Mouse (Mus musculus): ENCODE measurements around the gene Tapbpl. TPM values are rescaled to one million over a fixed set of nuclear protein-coding genes. Genes with fewer than 3 reads are reported as not detected.

Gene Tapbpl
- polyA plus RNA-seq, 1 experiment from 2014 or later: 9.1 TPM

DNA sequence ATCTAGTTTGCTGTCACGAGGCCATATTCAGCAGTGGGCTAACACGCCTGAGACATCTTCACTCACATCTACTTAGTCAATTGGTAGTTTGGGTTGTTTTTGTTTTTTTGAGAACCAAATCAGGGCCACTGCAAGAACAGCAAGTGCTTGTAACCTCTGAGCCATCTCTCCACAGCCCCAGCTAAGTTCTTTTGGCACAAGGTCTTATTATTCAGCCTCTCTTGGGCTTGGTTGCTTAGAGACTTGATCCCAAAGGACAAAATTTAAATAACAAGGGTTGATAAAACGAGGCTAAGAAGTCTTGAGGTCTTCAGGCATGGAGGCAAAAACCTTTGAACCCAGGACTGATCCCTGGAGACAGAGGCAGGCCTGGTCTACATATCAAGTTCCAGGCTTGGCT lies 35.4 kb downstream of the Tapbpl start:
- H3K9me3 ChIP-seq (replicated peaks; ENCODE audit: control insufficient read depth, low read length): no peaks in the 10 kb centered on the region
- no peak overlapping the region for H3K4me3 ChIP-seq (ENCODE audit: low read length)
- 75% methylated on average over 3 of the region's 3 CpGs for WGBS
- no peak overlapping the region for H3K9ac ChIP-seq (ENCODE audit: low read length)
- no peaks in the 10 kb centered on the region for H3K27me3 ChIP-seq (ENCODE audit: control insufficient read depth, insufficient read depth, low read length)
- H3K4me1 ChIP-seq (ENCODE audit: control insufficient read depth, insufficient read depth, low read length): peaks cover 4% of the 10 kb centered on the region
- no peak for ATAC-seq (replicated peaks; ENCODE audit: extremely low read depth, insufficient read depth, low FRiP score)
- H3K4me2 ChIP-seq (ENCODE audit: low read depth, low read length): no peak overlapping the region
- no peak overlapping the region for H3K27ac ChIP-seq (ENCODE audit: low read length)
- peaks cover 13% of the 10 kb centered on the region; the same call in 1 of the 2 replicates for H3K36me3 ChIP-seq (ENCODE audit: control insufficient read depth, insufficient read depth)

DNA sequence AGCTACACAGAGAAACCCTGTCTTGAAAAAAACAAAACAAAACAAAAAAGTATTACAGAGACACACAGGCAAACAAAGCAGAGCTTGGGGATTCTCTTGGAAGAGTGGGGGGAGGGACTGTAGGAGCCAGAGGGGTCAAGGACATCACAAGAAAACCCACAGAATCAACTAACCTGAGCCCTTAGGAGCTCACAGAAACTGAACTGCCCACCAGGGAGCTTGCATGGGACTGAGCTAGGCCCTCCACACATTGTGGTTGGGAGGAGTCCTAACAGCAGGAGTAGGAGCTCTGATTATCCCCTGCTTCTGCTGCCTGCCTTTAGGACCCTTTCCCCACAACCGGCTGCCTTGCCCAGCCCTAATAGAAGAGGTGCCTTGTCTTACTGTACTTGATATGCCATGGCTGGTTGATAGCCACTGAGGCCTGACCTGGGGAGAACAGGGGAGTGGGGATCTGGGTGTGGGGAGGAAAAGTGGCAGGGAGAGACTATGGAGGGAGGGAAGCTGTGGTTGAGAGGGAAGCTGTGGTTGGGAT lies 36.1 kb downstream of the Tapbpl start:
- Histone ChIP-seq H3K4me1 (ENCODE audit: control insufficient read depth, insufficient read depth, low read length) (peaks cover 4% of the 10 kb centered on the region), H3K9me3 (replicated peaks; ENCODE audit: control insufficient read depth, low read length) (no peaks in the 10 kb centered on the region), H3K27me3 (ENCODE audit: control insufficient read depth, insufficient read depth, low read length) (no peaks in the 10 kb centered on the region), H3K36me3 (ENCODE audit: control insufficient read depth, insufficient read depth) (peaks cover 13% of the 10 kb centered on the region; the same call in 1 of the 2 replicates), H3K27ac (ENCODE audit: low read length) (no peak overlapping the region), H3K4me2 (ENCODE audit: low read depth, low read length) (no peak overlapping the region), H3K4me3 (ENCODE audit: low read length) (no peak overlapping the region), H3K9ac (ENCODE audit: low read length) (no peak overlapping the region)
- no peak for ATAC-seq (replicated peaks; ENCODE audit: extremely low read depth, insufficient read depth, low FRiP score)
- 32% methylated on average over 1 of the region's 1 CpGs for WGBS

DNA sequence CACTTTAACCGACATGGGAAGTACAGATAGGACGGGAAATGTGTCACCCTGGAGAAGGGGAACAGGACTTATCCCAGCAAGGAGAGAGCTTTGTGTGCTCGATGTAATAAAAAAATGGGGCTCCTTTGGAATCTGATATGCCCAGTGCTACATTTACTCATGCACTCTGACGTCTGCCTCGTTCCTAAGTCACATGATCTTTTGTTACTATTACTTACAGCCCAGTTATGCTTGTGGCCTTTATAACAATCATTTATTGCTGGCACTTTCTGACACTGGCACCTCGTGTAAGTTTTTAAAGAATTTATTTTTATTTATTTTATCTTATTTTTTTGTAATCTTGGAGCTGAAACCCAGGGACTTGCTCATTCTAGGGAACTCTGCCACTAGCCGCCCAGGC lies 38.3 kb downstream of the Tapbpl start:
- H3K27ac ChIP-seq (ENCODE audit: low read length): no peak overlapping the region
- H3K4me3 ChIP-seq (ENCODE audit: low read length): peak overlapping the region; percentile 92; the same call in 1 of the 2 replicates
- H3K4me2 ChIP-seq (ENCODE audit: low read depth, low read length): peak overlapping the region; percentile 89

DNA sequence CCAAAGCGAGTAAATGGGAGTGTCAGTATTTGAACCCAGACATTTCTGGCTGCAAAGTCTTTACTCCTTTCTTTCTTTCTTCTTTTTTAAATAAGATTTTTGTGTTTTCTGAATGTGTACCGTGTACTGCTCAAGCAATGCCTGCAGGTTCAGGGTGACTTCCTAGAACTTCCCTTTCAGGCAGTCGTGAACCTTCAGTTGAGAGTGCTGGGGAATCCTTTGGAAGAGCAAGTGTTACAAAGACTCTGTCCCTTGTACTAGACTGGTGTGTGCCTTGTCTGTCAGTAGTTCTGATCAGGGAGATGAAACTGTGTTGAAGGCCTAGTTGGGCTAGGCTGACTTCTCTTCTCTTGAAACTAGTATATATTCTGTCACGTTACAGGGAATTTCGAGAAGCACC lies 38.8 kb downstream of the Tapbpl start:
- H3K27ac ChIP-seq (ENCODE audit: low read length): peak overlapping the region; percentile 100
- 23% methylated on average over 5 of the region's 5 CpGs for WGBS

More for the DNA sequence above, 38.3 kb downstream of the Tapbpl start:
- Histone ChIP-seq H3K36me3 (ENCODE audit: control insufficient read depth, insufficient read depth) (peaks cover 25% of the 10 kb centered on the region), H3K4me1 (ENCODE audit: control insufficient read depth, insufficient read depth, low read length) (peaks cover 9% of the 10 kb centered on the region), H3K9ac (ENCODE audit: low read length) (no peak overlapping the region), H3K27me3 (ENCODE audit: control insufficient read depth, insufficient read depth, low read length) (no peaks in the 10 kb centered on the region), H3K9me3 (replicated peaks; ENCODE audit: control insufficient read depth, low read length) (no peaks in the 10 kb centered on the region)
- 51% methylated on average over 7 of the region's 7 CpGs for WGBS
- ATAC-seq (replicated peaks; ENCODE audit: extremely low read depth, insufficient read depth, low FRiP score): no peak

DNA sequence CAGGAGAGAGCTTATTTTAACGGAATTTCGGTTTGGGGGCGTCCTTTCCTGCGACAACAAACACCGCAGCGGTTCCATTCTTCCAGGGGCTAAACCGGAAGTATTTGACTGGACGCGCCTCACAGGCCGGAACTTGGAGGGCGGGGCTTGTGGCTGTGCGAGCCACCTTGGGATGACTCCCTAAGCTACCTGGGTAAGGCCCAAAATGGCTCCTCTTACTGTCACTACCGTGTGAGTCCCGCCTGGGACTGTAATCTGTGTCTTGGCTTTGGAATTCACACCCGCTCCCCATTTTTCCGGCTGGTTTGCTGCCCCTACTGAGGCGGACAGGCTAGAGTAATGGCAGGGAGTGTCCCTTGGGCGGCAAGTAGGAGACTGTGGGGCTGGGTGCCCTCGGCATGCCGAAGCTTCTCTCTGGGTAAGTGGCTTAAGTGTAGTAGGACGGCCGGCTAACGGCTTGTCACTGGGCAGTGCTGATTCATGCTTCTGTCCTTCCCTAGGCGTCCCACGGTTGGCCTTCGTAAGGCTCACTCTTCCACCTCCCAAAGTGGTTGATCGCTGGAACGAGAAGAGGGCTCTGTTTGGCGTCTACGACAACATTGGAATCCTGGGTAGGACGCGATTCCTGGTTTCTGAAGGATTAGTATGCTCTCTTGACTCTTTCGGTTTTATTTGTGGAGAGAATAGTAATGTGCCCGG lies 39.5 kb downstream of the Tapbpl start:
- H3K36me3 ChIP-seq (ENCODE audit: control insufficient read depth, insufficient read depth): peaks cover 36% of the 10 kb centered on the region
- H3K27ac ChIP-seq (ENCODE audit: low read length): peak overlapping the region; percentile 100
- H3K9me3 ChIP-seq (replicated peaks; ENCODE audit: control insufficient read depth, low read length): no peaks in the 10 kb centered on the region
- H3K9ac ChIP-seq (ENCODE audit: low read length): peak overlapping the region; percentile 93
- under 1% methylated on average over 34 of the region's 34 CpGs for WGBS
- no peaks in the 10 kb centered on the region for H3K27me3 ChIP-seq (ENCODE audit: control insufficient read depth, insufficient read depth, low read length)
- peaks cover 9% of the 10 kb centered on the region for H3K4me1 ChIP-seq (ENCODE audit: control insufficient read depth, insufficient read depth, low read length)
- peak; percentile 91 for ATAC-seq (replicated peaks; ENCODE audit: extremely low read depth, insufficient read depth, low FRiP score)
- peak overlapping the region; percentile 89 for H3K4me2 ChIP-seq (ENCODE audit: low read depth, low read length)
- H3K4me3 ChIP-seq (ENCODE audit: low read length): peak overlapping the region; percentile 92

More for the DNA sequence above, 38.8 kb downstream of the Tapbpl start:
- peak overlapping the region; percentile 89 for H3K4me2 ChIP-seq (ENCODE audit: low read depth, low read length)
- no peaks in the 10 kb centered on the region for H3K27me3 ChIP-seq (ENCODE audit: control insufficient read depth, insufficient read depth, low read length)
- H3K36me3 ChIP-seq (ENCODE audit: control insufficient read depth, insufficient read depth): peaks cover 29% of the 10 kb centered on the region
- no peak for ATAC-seq (replicated peaks; ENCODE audit: extremely low read depth, insufficient read depth, low FRiP score)
- peak overlapping the region; percentile 93 for H3K9ac ChIP-seq (ENCODE audit: low read length)
- H3K4me1 ChIP-seq (ENCODE audit: control insufficient read depth, insufficient read depth, low read length): peaks cover 9% of the 10 kb centered on the region
- H3K9me3 ChIP-seq (replicated peaks; ENCODE audit: control insufficient read depth, low read length): no peaks in the 10 kb centered on the region
- H3K4me3 ChIP-seq (ENCODE audit: low read length): peak overlapping the region; percentile 92

DNA sequence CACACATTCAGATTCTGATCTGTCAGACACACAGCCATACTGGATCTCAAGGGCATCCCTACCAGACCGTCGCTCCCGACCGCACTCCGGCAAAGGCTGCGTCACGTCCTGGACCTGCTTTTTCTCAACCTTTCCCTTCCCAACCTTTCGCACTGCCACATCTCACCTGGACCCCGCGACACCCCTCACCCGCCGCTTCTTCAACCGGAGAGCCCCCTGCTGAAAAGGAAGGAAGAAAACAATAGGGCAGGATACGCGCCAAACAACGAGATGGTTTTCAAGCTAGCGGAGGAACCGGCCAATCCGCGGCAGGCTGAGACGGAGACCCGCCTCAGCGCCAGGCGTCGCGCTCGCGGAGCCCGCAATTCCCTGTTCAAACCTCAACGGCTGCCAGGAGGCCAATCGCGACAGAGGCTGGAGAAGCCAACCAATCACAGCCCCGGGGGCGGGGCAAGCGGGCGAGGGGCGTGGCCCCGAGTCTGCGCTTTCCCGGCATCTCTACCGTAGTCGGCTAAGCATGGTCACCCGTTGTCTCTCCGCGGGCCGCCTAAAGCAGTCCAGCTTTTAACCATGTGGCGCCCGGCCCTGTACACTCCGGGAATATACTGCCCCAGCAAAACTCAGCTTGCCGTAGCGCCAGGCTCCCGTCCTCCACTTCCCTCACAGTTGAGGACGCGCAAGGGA lies 40.2 kb downstream of the Tapbpl start, which contains the start of the genes Ncapd2 and Mrpl51:
Ncapd2 (minus strand) TSS at position 370 of the 684 bp plus-strand sequence.
Mrpl51 (plus strand) TSS at position 470 of the 684 bp plus-strand sequence.
- H3K4me3 ChIP-seq (ENCODE audit: low read length): peak within 1 kb of the TSS; percentile 92
- ATAC-seq (replicated peaks; ENCODE audit: extremely low read depth, insufficient read depth, low FRiP score): peak; percentile 95
- H3K27ac ChIP-seq (ENCODE audit: low read length): peak within 1 kb of the TSS; percentile 100
- peaks cover 9% of the 10 kb centered on the region for H3K4me1 ChIP-seq (ENCODE audit: control insufficient read depth, insufficient read depth, low read length)
- H3K9me3 ChIP-seq (replicated peaks; ENCODE audit: control insufficient read depth, low read length): no peaks in the 10 kb centered on the region
- peaks cover 42% of the 10 kb centered on the region for H3K36me3 ChIP-seq (ENCODE audit: control insufficient read depth, insufficient read depth)
- peak within 1 kb of the TSS; percentile 93 for H3K9ac ChIP-seq (ENCODE audit: low read length)
- under 1% methylated on average over 54 of the region's 54 CpGs for WGBS
- H3K4me2 ChIP-seq (ENCODE audit: low read depth, low read length): peak within 1 kb of the TSS; percentile 89
- H3K27me3 ChIP-seq (ENCODE audit: control insufficient read depth, insufficient read depth, low read length): no peaks in the 10 kb centered on the region

DNA sequence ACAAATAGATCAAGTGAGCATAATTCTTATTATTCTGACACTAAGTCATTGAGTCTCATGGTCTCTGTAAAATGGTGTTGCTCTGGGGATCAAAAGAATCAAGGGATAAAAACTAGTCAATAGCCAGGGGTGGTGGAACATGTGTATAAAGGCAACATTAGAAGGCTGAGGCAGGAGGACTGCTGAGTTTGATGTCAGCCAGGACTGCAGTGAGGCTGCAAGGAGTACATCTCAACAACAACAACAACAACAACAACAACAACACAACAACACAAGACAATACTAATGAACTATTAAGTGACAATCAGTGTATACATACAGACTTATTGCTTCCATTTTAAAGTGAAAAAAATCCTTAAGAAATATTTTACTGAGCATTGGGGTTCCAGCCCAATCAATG lies 40.8 kb downstream of the Tapbpl start:
- peak overlapping the region; percentile 70 for H3K4me2 ChIP-seq (ENCODE audit: low read depth, low read length)
- H3K27ac ChIP-seq (ENCODE audit: low read length): peak overlapping the region; percentile 100
- no peaks in the 10 kb centered on the region for H3K27me3 ChIP-seq (ENCODE audit: control insufficient read depth, insufficient read depth, low read length)
- no peaks in the 10 kb centered on the region for H3K9me3 ChIP-seq (replicated peaks; ENCODE audit: control insufficient read depth, low read length)
- peak overlapping the region; percentile 85 for H3K9ac ChIP-seq (ENCODE audit: low read length)
- H3K4me3 ChIP-seq (ENCODE audit: low read length): peak overlapping the region; percentile 92
- peaks cover 48% of the 10 kb centered on the region for H3K36me3 ChIP-seq (ENCODE audit: control insufficient read depth, insufficient read depth)
- no peak for ATAC-seq (replicated peaks; ENCODE audit: extremely low read depth, insufficient read depth, low FRiP score)
- peaks cover 9% of the 10 kb centered on the region for H3K4me1 ChIP-seq (ENCODE audit: control insufficient read depth, insufficient read depth, low read length)

DNA sequence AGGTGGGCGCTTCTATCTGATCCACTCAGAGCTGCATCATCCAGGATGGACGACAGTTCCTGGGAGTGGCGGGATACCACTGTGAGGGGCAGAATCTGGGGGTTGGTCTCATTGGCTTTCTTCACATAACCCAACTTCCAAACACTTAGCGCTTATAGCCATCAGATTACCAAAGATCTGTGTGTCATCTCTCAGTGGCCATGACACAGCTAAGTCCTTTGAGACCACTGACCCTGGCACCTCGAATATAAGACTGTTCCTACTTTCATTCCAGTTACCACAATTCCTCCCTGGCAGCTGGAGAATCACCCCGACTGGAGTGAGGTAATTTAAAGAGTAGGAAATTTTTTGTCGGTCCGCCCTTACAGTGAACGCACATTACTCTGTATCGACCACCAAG lies 45.5 kb downstream of the Tapbpl start:
- no peak overlapping the region for H3K4me2 ChIP-seq (ENCODE audit: low read depth, low read length)
- peaks cover 6% of the 10 kb centered on the region; the same call in 1 of the 2 replicates for H3K4me1 ChIP-seq (ENCODE audit: control insufficient read depth, insufficient read depth, low read length)
- no peaks in the 10 kb centered on the region for H3K27me3 ChIP-seq (ENCODE audit: control insufficient read depth, insufficient read depth, low read length)
- WGBS: 90% methylated on average over 10 of the region's 10 CpGs
- H3K36me3 ChIP-seq (ENCODE audit: control insufficient read depth, insufficient read depth): peaks cover 73% of the 10 kb centered on the region
- H3K9me3 ChIP-seq (replicated peaks; ENCODE audit: control insufficient read depth, low read length): no peaks in the 10 kb centered on the region
- no peak overlapping the region for H3K4me3 ChIP-seq (ENCODE audit: low read length)
- ATAC-seq (replicated peaks; ENCODE audit: extremely low read depth, insufficient read depth, low FRiP score): no peak
- H3K27ac ChIP-seq (ENCODE audit: low read length): no peak overlapping the region
- H3K9ac ChIP-seq (ENCODE audit: low read length): no peak overlapping the region

DNA sequence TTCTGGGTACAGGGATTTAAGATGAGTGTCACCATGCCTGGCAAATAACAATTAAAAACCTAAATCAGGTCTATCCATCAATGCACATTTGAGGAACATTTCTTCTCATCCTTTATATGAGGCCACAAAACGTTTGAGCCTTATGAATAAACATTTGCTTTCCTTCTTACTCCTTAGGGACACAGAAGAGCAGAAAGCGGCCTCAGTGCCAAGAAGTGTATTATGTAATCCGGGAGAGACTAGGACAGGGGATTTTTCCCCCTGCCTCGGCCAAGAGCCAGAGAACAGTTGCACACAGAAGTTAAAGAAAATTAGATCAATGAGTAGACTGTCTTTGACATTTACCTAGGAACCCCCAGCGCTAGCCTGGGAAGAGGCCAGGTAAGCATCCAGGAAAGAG lies 49.5 kb downstream of the Tapbpl start:
- H3K36me3 ChIP-seq (ENCODE audit: control insufficient read depth, insufficient read depth): peaks cover 86% of the 10 kb centered on the region
- no peaks in the 10 kb centered on the region for H3K27me3 ChIP-seq (ENCODE audit: control insufficient read depth, insufficient read depth, low read length)
- 81% methylated on average over 5 of the region's 5 CpGs for WGBS
- no peak for ATAC-seq (replicated peaks; ENCODE audit: extremely low read depth, insufficient read depth, low FRiP score)
- no peak overlapping the region for H3K4me2 ChIP-seq (ENCODE audit: low read depth, low read length)
- no peak overlapping the region for H3K4me3 ChIP-seq (ENCODE audit: low read length)
- no peaks in the 10 kb centered on the region for H3K9me3 ChIP-seq (replicated peaks; ENCODE audit: control insufficient read depth, low read length)
- no peak overlapping the region for H3K9ac ChIP-seq (ENCODE audit: low read length)
- no peaks in the 10 kb centered on the region for H3K4me1 ChIP-seq (ENCODE audit: control insufficient read depth, insufficient read depth, low read length)
- H3K27ac ChIP-seq (ENCODE audit: low read length): no peak overlapping the region
